Mouse (Mus musculus) NIH3T3 (cell line): ENCODE measurements at regions not wholly inside any gene's neighbourhood (a gene's known extent, or its start where the extent isn't known, plus 50 kb on each side); places are given as distances from the start of the nearest gene placed in this dataset.
"Not testable (repeated sequence)": the region's sequence is repeated elsewhere in the genome, so short reads cannot be mapped to it uniquely, and the experiment has no call there.

Source experiments
- DNase-seq: peaks from one replicate; pipeline ENCODE4 v3.0.0-alpha.2; 2012; ENCODE audit warnings: low read depth

- no peak for DNase-seq
These were observed 214.8 kb downstream of the Pten start for GRCm38 (mm10) chr19:32972116-32972515.

DNA sequence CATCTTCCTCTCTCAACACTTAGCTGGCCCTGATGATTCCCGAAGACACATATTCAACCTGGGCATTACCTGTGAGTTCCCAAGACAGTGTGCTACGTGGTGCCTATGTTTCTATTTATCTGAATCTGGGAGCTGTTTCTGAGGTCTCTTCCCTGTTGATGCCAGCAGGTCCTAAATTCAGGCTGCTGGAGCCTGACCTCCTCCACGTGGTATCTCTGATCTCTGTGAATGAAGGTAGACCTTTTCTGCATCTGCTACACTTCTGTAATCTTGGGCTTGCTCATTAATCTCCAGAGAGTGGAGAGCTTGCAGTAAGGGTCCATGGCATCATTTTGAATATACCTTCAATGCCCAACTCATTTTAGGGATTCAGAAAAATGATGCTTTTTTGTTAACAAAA is 215.8 kb downstream of the Pten start:
- DNase-seq: no peak

DNA sequence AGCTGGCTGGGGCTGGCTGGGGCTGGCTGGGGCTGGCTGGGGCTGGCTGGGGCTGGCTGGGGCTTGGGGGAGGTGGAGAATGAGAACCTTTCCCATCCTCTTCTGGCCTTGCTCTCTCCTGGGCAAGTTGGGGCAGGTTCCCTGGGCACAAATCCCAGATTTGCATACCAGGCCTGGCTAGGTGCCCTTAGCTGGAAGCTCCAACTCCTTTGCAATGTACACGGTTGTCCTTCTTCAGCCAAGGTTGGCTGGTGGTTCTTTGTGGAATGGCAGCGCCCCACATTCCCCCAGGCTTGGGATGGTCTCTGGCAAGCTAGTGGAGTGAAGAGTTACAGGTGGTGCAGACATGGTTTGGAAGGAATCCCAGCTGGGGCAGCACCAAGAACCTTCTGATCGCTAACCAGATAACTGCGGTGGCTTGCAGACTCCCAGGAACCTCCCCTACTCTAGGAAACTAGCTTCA is 217.5 kb downstream of the Pten start:
- peak; percentile 94 for DNase-seq

DNA sequence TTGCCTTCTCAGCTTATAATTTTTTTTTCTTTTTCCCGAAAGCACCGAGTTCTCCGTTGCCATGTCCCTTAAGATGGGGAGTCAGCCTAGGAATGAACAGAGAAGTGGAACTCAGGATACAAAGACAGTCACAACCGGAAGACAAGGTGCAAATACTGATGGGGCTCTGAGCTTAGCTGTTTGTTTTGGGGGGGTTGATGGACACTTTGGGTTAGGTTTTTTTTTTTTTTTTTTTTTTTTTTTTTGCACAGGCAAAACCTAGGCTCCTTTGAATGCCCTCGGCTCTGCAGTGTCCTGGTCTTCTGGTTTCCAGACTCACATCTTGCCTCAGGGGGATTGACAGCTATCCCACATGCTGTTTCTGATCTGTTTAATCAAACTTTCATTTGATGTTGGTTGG is 218.0 kb downstream of the Pten start:
- no peak for DNase-seq

DNA sequence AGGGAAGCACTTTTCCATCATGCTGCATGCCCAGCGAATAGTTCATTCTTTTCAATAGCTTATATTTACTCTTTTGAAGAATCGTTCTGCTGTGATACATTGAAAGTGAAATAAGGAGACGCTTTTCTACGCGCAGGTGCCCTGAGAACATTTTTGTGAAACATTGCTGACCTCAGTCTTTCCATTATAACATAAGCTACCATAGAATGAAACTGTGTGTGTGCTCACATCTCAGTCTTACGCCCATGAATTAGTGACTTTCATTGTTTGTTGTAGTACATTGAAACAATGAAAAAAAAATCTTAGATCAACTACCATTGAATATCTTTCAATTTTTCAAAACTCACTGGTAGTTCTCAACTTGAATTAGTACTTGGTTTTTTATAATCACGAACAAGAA is 219.2 kb downstream of the Pten start:
- DNase-seq: no peak

- DNase-seq: peak; percentile 81
These were observed 220.9 kb downstream of the Pten start for GRCm38 (mm10) chr19:32978037-32978745.

DNA sequence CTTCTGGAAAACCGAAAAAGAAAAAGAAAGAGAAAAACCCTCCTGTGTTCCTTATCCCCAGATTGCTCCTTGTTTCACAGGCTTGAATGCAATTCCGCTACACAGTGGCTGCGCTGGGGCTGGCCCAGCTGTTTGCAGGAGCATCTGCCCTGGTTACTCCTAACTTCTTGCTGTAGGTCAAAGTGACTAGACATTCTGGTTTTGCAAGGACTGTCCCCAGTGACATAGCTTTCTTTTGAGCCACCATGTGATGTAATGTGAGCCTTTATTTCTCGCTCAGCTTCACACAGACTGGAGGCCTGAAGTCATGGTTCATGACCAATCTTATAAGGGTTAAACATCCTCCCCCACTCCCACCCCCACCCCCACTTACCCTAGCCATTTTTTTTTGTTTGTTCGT is 222.8 kb downstream of the Pten start:
- no peak for DNase-seq

- peak; percentile 50 for DNase-seq
These were observed 231.4 kb downstream of the Pten start for GRCm38 (mm10) chr19:32988713-32989112.

DNA sequence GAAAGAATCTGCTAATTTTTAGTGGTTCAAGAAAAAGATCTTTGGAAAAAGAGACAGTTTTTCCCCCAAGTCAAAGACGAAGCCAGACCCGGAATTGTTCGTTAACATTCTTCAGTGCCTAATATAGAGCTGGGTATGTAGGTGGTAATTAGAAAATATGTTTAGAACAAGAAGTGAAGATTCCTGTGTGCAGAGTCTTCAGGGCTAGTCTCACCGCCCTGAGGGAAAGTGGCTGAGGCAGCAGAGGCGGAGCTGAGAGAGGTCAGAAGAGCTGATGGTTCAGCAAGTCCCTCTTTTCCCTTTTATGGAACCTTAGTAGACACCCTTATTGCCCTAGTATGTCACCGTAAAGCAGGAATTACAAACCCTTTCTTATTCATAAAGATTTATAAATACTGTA is 232.0 kb downstream of the Pten start:
- peak; percentile 35 for DNase-seq

GRCm38 (mm10) chr19:32990576-32990975 is 233.3 kb downstream of the Pten start:
- no peak for DNase-seq

GRCm38 (mm10) chr19:32998576-32999170 is 241.4 kb downstream of the Pten start:
- no peak for DNase-seq

DNA sequence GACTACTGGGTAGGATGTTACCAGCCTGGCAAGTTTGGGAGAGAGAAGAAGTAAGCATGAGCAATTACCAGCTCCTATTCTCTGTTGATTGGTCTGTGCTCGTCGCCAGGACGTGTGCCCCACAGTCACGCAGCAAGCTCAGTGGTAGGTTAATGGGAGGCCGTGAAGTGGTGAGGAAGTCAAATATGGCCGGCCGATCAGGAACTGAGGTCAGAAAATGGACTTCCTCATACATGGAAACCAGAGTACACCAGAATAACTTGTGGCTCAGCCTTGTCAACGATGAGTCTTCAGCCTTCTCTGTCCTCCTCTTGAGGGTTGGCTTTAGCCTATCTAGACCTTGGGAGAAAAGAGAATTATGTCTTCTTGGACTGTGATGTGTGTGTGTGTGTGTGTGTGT is 250.3 kb downstream of the Pten start:
- DNase-seq: no peak

DNA sequence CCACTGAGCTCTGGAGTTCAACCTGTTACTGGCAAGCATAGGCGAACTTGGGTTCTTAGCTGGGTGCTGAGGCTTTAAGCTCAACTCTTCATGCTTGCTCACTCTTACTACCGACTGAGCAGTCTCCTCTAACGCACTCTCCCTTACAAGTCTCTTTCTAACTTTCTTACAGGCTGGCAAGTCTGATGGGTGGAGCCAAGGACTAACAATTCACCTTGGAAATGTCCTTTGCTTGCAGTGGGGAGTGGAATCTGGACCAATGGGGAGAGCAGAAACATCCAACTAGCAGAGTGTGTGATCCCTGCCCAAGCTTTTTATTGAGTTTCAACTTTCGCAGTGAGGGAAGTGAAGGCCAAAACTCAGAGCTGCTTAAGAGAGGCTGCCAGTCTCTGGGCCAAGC is 250.8 kb downstream of the Pten start:
- DNase-seq: no peak

- DNase-seq: no peak
These were observed 251.5 kb downstream of the Pten start for GRCm38 (mm10) chr19:33008794-33009193.

DNA sequence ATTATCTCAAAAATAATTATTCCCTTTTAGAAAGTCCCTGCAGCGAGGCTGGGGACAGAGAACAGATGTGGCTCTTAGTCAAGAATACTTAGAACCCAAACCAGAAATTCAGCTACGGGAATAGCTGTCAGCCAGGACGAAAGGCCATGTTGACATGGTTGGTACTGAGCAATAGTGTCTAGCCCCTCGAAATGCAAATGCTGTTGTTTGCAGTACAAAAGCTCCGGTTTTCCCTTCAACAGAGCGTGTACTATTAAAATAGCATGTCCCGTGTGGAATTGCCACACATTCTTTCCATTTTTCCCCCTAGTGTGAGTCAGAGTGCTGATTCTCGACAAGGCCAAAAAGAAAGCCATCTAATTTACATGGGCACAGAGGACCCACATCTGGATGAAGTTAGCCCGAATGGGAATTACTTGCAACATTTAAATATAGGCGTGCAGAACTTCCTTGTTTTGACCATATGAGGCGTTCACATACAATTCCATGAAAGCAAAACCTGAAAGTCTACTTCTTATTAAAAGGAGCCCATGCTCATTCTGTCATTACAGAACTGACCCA is 253.7 kb downstream of the Pten start:
- DNase-seq: peak; percentile 85

- DNase-seq: not testable (repeated sequence)
These were observed 257.6 kb downstream of the Pten start for GRCm38 (mm10) chr19:33014879-33015278.

DNA sequence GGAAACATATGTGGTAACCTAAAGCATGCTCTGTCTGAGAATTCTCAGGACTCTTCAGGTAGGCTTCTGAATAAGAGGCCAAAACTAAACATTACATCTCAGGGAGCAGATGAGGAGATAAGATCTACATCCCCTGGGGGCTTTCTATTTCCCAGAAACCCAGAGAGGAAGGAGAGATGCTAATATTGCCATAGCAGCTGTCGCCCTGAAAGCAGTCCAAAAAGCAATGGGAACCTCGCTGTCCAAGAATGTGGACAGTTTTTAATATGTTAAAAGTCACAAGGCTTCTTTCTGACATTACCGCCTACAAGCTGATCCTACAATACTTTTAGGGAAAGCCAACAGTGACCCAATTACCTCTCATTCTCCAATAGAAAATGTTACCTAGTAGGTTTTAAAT is 263.9 kb downstream of the Pten start:
- DNase-seq: peak; percentile 52

GRCm38 (mm10) chr19:33022839-33023428 is 265.6 kb downstream of the Pten start:
- DNase-seq: no peak

DNA sequence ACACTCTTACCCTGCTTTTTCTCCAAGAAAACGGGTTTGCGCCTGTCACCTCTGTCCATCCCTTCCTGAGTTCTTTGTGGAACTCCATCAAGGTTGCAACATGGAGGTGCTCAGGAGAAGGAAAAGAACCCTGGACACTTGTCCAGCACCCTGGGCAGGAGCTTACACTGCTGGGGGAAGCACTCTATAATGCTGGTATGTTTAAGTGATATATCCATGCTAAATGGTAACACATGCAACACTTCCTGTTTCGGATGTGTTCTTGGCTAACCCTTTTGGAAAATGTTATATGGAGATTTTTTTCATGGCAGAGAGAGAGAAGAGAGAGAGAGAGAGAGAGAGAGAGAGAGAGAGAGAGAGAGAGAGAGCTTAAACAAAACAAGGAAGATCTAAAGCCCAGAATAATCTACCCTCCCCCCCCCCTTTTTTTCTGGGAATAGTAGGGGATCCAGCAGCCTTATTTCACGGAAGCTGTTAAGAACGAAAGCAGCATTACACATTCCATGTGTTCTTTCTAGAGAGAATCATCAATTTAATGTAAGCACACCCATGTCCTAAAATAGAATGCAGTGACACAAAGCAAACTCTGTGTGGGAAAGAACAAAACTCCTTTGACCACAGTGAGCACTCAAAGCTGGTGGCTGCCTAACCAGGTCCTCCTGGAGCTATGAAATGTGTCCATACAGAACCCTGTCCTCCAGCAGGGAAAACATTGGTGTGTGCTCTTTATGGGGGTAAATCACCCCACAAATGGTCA is 272.6 kb downstream of the Pten start:
- DNase-seq: peak; percentile 73

DNA sequence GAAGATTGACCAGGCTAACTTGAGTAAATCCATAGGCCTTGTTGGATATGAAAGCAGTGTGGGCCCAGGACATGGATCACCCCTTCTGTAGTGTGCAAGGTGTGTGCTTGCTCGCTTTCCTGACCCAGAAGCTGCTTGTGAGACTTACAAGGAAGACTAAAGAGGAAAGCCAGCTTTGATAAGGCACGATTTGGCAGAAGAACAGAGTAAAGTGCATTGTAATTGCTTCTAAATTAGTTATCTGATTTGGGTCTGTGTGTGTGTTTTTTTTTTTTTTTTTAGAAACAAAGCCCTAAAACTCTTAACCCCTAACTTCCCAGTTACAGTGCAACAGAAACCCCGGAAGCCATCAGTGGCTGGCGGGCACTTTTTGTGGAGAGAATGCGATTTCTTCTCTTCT is 283.2 kb downstream of the Pten start:
- no peak for DNase-seq

DNA sequence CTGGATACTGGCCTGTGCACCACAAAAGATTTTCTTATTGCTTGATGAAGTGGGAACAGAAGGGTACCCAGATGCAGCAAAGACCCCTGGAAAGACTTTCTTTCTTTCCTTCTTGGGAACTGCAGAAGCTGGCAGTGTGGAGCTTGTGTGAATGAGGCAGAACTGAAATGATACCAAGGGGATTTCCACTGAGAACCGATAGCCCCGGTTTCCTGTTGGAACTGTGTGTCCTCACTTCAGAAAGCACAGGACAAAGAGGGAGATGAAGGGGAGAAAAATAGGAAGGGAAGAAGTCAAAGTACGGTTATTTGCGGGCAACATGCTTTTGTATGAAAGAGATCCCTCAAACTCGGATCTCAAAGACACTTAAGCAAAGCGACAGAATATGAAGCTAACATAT is 283.7 kb downstream of the Pten start:
- no peak for DNase-seq

DNA sequence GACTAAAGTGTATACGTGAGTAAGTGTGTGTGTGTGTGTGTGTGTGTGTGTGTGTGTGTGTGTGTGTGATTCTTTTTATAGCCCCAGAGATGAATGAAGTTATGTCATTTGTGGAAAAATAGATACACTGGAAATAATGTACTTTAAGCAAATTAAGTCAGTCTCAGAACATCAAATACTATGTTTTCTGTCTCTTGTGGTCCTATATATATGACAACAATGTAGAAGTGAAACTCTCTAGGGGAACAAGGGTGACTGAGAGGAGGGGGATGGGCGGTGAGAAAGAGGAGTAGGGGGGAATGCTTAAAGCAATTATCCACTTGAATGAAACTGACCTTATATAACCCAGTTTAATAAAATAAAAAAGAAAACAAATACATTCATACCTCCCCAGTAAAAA is 285.5 kb downstream of the Pten start:
- no peak for DNase-seq
